Mouse (Mus musculus) cortical plate, adult 2 months (tissue): ENCODE data around the gene Gm42688.

Source experiments
- CTCF ChIP-seq: fragments of 200-500 bp; IDR thresholded peaks from 2 replicates; pipeline ENCODE4 v1.5.1; 2011; ENCODE audit warnings: mild to moderate bottlenecking, control low read depth, low read length; ENCODE audit not compliant: insufficient read depth; ENCODE audit errors: extremely low read depth
- POLR2A ChIP-seq: fragments of 200-500 bp; IDR thresholded peaks from 2 replicates; pipeline ENCODE4 v1.6.1; 2011; ENCODE audit warnings: mild to moderate bottlenecking, low read length, control low read depth; ENCODE audit not compliant: insufficient read depth; ENCODE audit errors: extremely low read depth

GRCm38 (mm10) chr6:83115011-83115671 is 13.7 kb downstream of the Gm42688 start, which contains the start of gene Mogs:
- TF ChIP-seq POLR2A (peak; percentile 95), CTCF (no peak)
